ENCODE assay signal across 12 mouse cellular contexts in genomic region chr3:98051407-98051968, GRCm38 (mm10). TPM values are rescaled to one million over a fixed set of nuclear protein-coding genes. Genes with fewer than 3 reads are reported as not detected.
DNase-seq lines count a peak whose midpoint lies in the region; ATAC-seq and TF ChIP-seq lines count a peak whose summit lies in the region.
"Had no signal": no experiment of that assay in that cellular context is flagged by ENCODE, and none has a peak within 500 bp of the region (broad histone marks: within the 10 kb centered on the region; RNA-seq: fewer than 3 reads in every experiment).

No protein-coding gene starts in this region.

- TF ChIP-seq CTCF in CH12.LX (conservative IDR thresholded peaks at IDR 0.05 in 1 of 2, IDR thresholded peaks at IDR 0.05 in 1 of 2; ENCODE audit: low read depth in 2 of 2, low read length in 2 of 2): no peak

- no peak overlapping the region for H3K4me2 ChIP-seq in heart, embryonic 12.5 days
- no peak overlapping the region for H3K4me2 ChIP-seq in CH12.LX (ENCODE audit: insufficient read depth, low read depth, poor library complexity, severe bottlenecking)
- no peak overlapping the region for H3K4me2 ChIP-seq in hindbrain, embryonic 14.5 days (replicated peaks)
- H3K4me2 ChIP-seq in midbrain, embryonic 15.5 days: no peak overlapping the region

- no peak overlapping the region for H3K27ac ChIP-seq in heart, embryonic 12.5 days (ENCODE audit: poor library complexity, severe bottlenecking)
- no peak overlapping the region for H3K27ac ChIP-seq in CH12.LX (ENCODE audit: insufficient read depth, low read depth)
- peak overlapping the region; percentile 32; the same call in 1 of the 2 replicates for H3K27ac ChIP-seq in hindbrain, embryonic 14.5 days
- H3K27ac ChIP-seq in midbrain, embryonic 15.5 days: no peak overlapping the region

- H3K27me3 ChIP-seq in heart, embryonic 12.5 days (replicated peaks): no peaks in the 10 kb centered on the region
- H3K27me3 ChIP-seq in CH12.LX (replicated peaks): no peaks in the 10 kb centered on the region
- H3K27me3 ChIP-seq in hindbrain, embryonic 14.5 days (ENCODE audit: control insufficient read depth, insufficient read depth, low read length): no peaks in the 10 kb centered on the region
- no peaks in the 10 kb centered on the region for H3K27me3 ChIP-seq in midbrain, embryonic 15.5 days (replicated peaks)

- no peak for TF ChIP-seq POLR2A in CH12.LX (IDR thresholded peaks at IDR 0.05; ENCODE audit: low read depth, low read length)

- peaks cover 39% of the 10 kb centered on the region for H3K4me1 ChIP-seq in heart, embryonic 12.5 days (replicated peaks)
- peaks cover 8 to 66% of the 10 kb centered on the region in 2 experiments for H3K4me1 ChIP-seq in CH12.LX (ENCODE audit: control insufficient read depth in 1 of 2, insufficient read depth in 2 of 2)
- peaks cover 6% of the 10 kb centered on the region for H3K4me1 ChIP-seq in hindbrain, embryonic 14.5 days (replicated peaks; ENCODE audit: control insufficient read depth, insufficient read depth, low read length)
- H3K4me1 ChIP-seq in midbrain, embryonic 15.5 days: peaks cover 22% of the 10 kb centered on the region

- H3K9me3 ChIP-seq in heart, embryonic 12.5 days (replicated peaks): no peaks in the 10 kb centered on the region
- H3K9me3 ChIP-seq in CH12.LX (replicated peaks; ENCODE audit: low read length): no peaks in the 10 kb centered on the region
- H3K9me3 ChIP-seq in hindbrain, embryonic 14.5 days (ENCODE audit: control insufficient read depth, low read length): no peaks in the 10 kb centered on the region
- H3K9me3 ChIP-seq in midbrain, embryonic 15.5 days: no peaks in the 10 kb centered on the region

- dilution Hi-C loops in CH12.LX (cut with MboI; ENCODE audit: extremely low pct_ligation_motif_present, extremely low pct_unique_long_range_greater_than_20kb, low sequenced_read_pairs): no loop called here

- in situ Hi-C loops in CH12.LX (cut with MboI; ENCODE audit: low pct_ligation_motif_present, low pct_unique_long_range_greater_than_20kb, low sequenced_read_pairs): no loop called here

- no peak for TF ChIP-seq EP300 in CH12.LX (IDR thresholded peaks at IDR 0.05; ENCODE audit: low read length)

- TF ChIP-seq RAD21 in CH12.LX (IDR thresholded peaks at IDR 0.05; ENCODE audit: low read depth, low read length): no peak

- H3K9ac ChIP-seq in heart, embryonic 12.5 days: no peak overlapping the region
- no peak overlapping the region for H3K9ac ChIP-seq in CH12.LX (ENCODE audit: insufficient read depth, low read depth)
- no peak overlapping the region for H3K9ac ChIP-seq in hindbrain, embryonic 14.5 days
- no peak overlapping the region for H3K9ac ChIP-seq in midbrain, embryonic 15.5 days

- H3K79me2 ChIP-seq in CH12.LX (replicated peaks; ENCODE audit: control insufficient read depth, extremely low read depth, insufficient read depth, poor library complexity, severe bottlenecking): no peaks in the 10 kb centered on the region

- no peaks in the 10 kb centered on the region for H3K36me3 ChIP-seq in heart, embryonic 12.5 days
- peaks cover 0 to 34% of the 10 kb centered on the region in 2 experiments for H3K36me3 ChIP-seq in CH12.LX (replicated peaks in 1 of 2; ENCODE audit: control insufficient read depth in 1 of 2, insufficient read depth in 1 of 2, low read length in 1 of 2)
- no peaks in the 10 kb centered on the region for H3K36me3 ChIP-seq in hindbrain, embryonic 14.5 days (replicated peaks; ENCODE audit: control insufficient read depth, insufficient read depth)
- H3K36me3 ChIP-seq in midbrain, embryonic 15.5 days (replicated peaks): no peaks in the 10 kb centered on the region

- ATAC-seq in heart, embryonic 12.5 days (ENCODE audit: insufficient number of reproducible peaks, low FRiP score): no peak
- ATAC-seq in hindbrain, embryonic 14.5 days (ENCODE audit: low FRiP score): peak; percentile 35; the same call in 1 of the 2 replicates
- ATAC-seq in midbrain, embryonic 15.5 days (replicated peaks): 0 out of 2 replicates have a peak, but pooled peaks have one; percentile 10
- no peak for ATAC-seq in CD4-positive, CD25-positive, alpha-beta regulatory T cell, adult 4 months

- no peak overlapping the region for H3K4me3 ChIP-seq in heart, embryonic 12.5 days
- no peak overlapping the region for H3K4me3 ChIP-seq in CH12.LX (replicated peaks in 1 of 3; ENCODE audit: low read depth in 2 of 3, low read length in 2 of 3, poor library complexity in 1 of 3)
- no peak overlapping the region for H3K4me3 ChIP-seq in hindbrain, embryonic 14.5 days (replicated peaks; ENCODE audit: low read length)
- no peak overlapping the region for H3K4me3 ChIP-seq in midbrain, embryonic 15.5 days
- H3K4me3 ChIP-seq: erythroblast, embryonic 14.5 days had no signal

- 77% methylated on average over 16 of the region's 16 CpGs for WGBS in heart, embryonic 12.5 days
- WGBS in hindbrain, embryonic 14.5 days: 35% methylated on average over 16 of the region's 16 CpGs
- 26% methylated on average over 16 of the region's 16 CpGs for WGBS in midbrain, embryonic 15.5 days

- peak; percentile 87 for DNase-seq in heart, adult 11 months
- DNase-seq in CH12.LX (ENCODE audit: extremely low read depth): peak; percentile 32
- no peak for DNase-seq in hindbrain, embryonic 14.5 days (ENCODE audit: low spot score)
- no peak for DNase-seq in left cerebral cortex, adult 18-20 months (ENCODE audit: low spot score in 2 of 2)
- no peak for DNase-seq in right cerebral cortex, postnatal 36 days (ENCODE audit: low spot score in 2 of 2)
- DNase-seq: adrenal gland, adult 2 months; gastrocnemius, postnatal 36 days; right cerebral cortex, postnatal 4 days had no signal

TF ChIP-seq in CH12.LX, 34 proteins besides CTCF, POLR2A, EP300 and RAD21:
- no peak for TF ChIP-seq MXI1 (IDR thresholded peaks at IDR 0.05; ENCODE audit: low read depth, low read length)
- TF ChIP-seq MAX (IDR thresholded peaks at IDR 0.05; ENCODE audit: low read length): no peak
- TF ChIP-seq ELF1 (IDR thresholded peaks at IDR 0.05; ENCODE audit: low read depth, low read length): no peak
- TF ChIP-seq CHD2 (IDR thresholded peaks at IDR 0.05; ENCODE audit: low read length): no peak
- no peak for TF ChIP-seq TCF12 (IDR thresholded peaks at IDR 0.05; ENCODE audit: low read depth, low read length)
- TF ChIP-seq RCOR1 (conservative IDR thresholded peaks at IDR 0.05; ENCODE audit: low read depth, low read length): no peak
- TF ChIP-seq MAFK (IDR thresholded peaks at IDR 0.05; ENCODE audit: insufficient replicate concordance, low read length): no peak
- TF ChIP-seq SMC3 (IDR thresholded peaks at IDR 0.05; ENCODE audit: low read depth, low read length): no peak
- TF ChIP-seq ETS1 (conservative IDR thresholded peaks at IDR 0.05; ENCODE audit: low read depth, low read length): no peak
- TF ChIP-seq NELFE (IDR thresholded peaks at IDR 0.05; ENCODE audit: low read depth, low read length): no peak
- TF ChIP-seq USF2 (conservative IDR thresholded peaks at IDR 0.05; ENCODE audit: low read depth, low read length): no peak
- TF ChIP-seq NRF1 (IDR thresholded peaks at IDR 0.05; ENCODE audit: low read depth, low read length): no peak
- no peak for TF ChIP-seq SIN3A (IDR thresholded peaks at IDR 0.05; ENCODE audit: low read length)
- TF ChIP-seq ZC3H11A (IDR thresholded peaks at IDR 0.05; ENCODE audit: low read depth, low read length): no peak

RNA-seq across cellular contexts. Expression of gene Notch2, which starts 38.2 kb away (rescaled TPM):
- polyA plus RNA-seq in heart, embryonic 12.5 days (2016; fragmentation: Nextera tagmentation; extraction: Ambion mirVana): 16.7 and 17.7 TPM in 2 replicates
- 9.5 and 11.3 TPM in 2 replicates for total RNA-seq in CH12.LX (2012; rRNA removed)
- 2.8 and 3.3 TPM in 2 replicates for total RNA-seq in CH12.LX (2014; rRNA removed)
- polyA plus RNA-seq in CH12.LX (2012; ENCODE audit: insufficient read length, low read depth): 8.6 and 11.1 TPM in 2 replicates
- 14.8 and 15.2 TPM in 2 replicates for polyA plus RNA-seq in hindbrain, embryonic 14.5 days (2014; fragmentation: Nextera tagmentation; extraction: Ambion mirVana)
- 9.0 and 10.4 TPM in 2 replicates for polyA plus RNA-seq in midbrain, embryonic 15.5 days (2015; fragmentation: Nextera tagmentation; extraction: Ambion mirVana)
- 10 to 100 TPM; 13.0 to 15.7 TPM for total RNA-seq in left cerebral cortex, adult 18-20 months (2021)
- polyA plus RNA-seq in CD4-positive, CD25-positive, alpha-beta regulatory T cell, adult 4 months (2017; shearing (Covaris generic)): 10 to 100 TPM; 13.9 to 18.8 TPM

Comparison
In these comparisons a context has a peak if more than half of its experiments do, and no peak if none do; other contexts are left out.
1. DNase-seq: peak in heart, adult 11 months (single experiment) and CH12.LX (single experiment); none in hindbrain, embryonic 14.5 days (single experiment), left cerebral cortex, adult 18-20 months (0 of 2) and right cerebral cortex, postnatal 36 days (0 of 2).
2. ATAC-seq: peak in hindbrain, embryonic 14.5 days (single experiment) and midbrain, embryonic 15.5 days (single experiment); none in heart, embryonic 12.5 days (single experiment) and CD4-positive, CD25-positive, alpha-beta regulatory T cell, adult 4 months (single experiment).